Mouse (Mus musculus) brain, adult 2 months (tissue): ENCODE data around the gene Lin52.

Experiments
- DNase-seq: peaks from one replicate; pipeline ENCODE4 v3.0.0; 2011; ENCODE audit warnings: low read depth, low spot score

Lin52 gene

GRCm38 (mm10) chr12:84450718-84451646 is at the start of gene Lin52, which contains the start of gene Aldh6a1:
TSS of gene Lin52 (plus strand) at chr12:84451422.
TSS of gene Aldh6a1 (minus strand) at chr12:84451004.
- DNase-seq, result peak; percentile 100

DNA sequence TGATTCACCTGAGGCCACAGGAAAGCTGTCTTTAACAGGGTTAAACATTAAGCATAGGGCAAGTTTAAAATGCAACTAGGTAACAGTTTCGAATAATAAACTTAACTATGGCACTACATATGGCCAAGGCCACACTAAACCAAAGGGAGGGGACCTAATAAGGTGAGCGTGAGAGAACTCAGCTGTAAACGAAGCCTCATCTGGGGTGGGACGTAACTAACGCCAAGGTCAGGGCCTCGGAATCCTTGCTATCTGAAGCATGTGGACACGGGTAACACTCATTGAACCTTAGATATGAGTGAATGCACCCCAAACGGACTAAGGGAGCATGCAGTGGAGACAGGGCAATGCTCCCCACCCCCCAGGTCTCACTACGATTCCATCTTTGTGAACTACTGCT is 48.3 kb upstream of the Lin52 start:
- no peak for DNase-seq

GRCm38 (mm10) chr12:84404541-84404940 is 46.7 kb upstream of the Lin52 start:
- peak; percentile 76 for DNase-seq

- no peak for DNase-seq
These were observed 44.0 kb upstream of the Lin52 start for GRCm38 (mm10) chr12:84407259-84407658.

DNA sequence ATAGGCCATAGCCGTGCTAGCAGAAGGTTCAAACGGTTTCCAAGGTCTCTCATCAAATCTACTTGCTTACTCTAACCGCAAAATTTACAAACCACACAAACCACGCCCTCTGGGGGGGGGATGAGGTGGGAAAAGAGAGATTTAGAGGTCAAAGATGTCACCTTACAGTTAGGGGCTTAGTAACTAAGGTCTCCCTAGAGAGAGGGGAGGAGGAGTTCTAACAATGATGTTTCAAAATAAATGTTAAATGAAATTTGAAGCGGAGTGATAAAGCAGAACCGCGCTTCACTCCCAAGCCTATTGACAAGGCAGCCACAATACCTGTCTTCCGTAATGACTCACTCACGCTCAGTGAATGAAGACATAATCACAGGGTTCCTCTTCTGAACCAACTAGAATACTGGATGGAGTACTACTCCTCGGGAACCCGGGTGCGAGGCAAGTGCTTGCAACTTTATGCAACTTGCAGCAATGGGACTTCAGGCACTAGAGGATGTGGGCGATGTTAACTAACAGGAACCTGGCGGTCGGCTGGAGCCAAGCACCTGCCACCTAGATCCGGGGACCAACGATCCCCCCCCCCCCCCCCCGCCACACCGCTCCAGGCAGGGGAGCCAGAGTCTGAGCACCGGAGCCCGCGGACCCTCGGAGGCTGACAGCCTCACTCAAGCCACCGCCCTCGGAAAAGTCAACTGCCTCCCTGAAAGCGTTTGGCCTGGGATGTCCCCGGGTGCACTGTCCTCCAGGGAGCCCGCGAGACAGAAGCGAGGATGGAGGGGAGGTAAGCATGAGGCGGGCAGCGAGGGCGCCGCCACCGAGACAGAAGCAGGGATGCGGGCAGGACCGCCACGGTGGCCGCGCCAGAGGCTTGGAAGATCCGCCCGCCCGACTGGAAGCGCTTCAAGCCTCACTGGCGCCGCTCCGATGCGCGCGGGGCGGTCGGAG is 43.1 kb upstream of the Lin52 start:
- DNase-seq, result peak; percentile 69

GRCm38 (mm10) chr12:84408819-84409507 is 42.3 kb upstream of the Lin52 start, which contains the start of the genes Entpd5 and Bbof1:
TSS of gene Entpd5 (minus strand) at chr12:84409029.
TSS of gene Bbof1 (plus strand) at chr12:84409071.
- DNase-seq, result peak; percentile 95

- DNase-seq, result peak; percentile 95
These were observed 34.2 kb upstream of the Lin52 start, which contains the start of gene Rnf113a2 for GRCm38 (mm10) chr12:84416834-84417604. TSS of gene Rnf113a2 (plus strand) at chr12:84417196.

DNA sequence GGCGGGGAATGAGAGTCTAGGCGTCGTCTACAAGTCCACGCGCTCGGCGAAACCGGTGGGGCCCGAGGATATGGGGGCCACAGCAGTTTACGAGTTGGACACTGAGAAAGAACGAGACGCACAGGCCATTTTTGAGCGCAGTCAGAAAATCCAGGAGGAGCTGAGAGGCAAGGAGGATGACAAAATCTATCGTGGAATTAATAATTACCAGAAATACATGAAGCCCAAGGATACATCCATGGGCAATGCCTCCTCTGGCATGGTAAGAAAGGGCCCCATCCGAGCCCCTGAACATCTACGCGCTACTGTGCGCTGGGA is 33.7 kb upstream of the Lin52 start:
- DNase-seq, result no peak

DNA sequence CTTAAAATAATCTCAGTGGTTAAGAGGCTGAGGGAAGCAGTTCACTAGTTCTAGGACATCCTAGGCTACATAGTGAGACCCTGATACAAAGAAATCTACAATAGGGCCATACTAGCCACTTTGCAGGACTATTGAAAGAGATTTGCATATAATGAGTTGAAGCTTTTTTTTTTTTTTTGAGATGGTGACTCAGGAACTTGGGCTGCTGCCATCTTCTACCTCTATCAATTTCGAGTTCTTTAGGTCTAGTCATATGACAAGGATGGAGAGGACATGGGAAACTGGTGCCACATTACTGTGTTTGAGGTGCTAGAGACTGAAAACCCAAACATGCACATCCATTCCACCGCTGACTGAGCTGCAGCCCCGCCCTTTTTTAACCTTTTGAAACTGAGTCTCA is 27.2 kb upstream of the Lin52 start:
- DNase-seq, result no peak

- DNase-seq, result no peak
These were observed 21.4 kb upstream of the Lin52 start for GRCm38 (mm10) chr12:84429825-84430224.

GRCm38 (mm10) chr12:84438697-84439096 is 12.5 kb upstream of the Lin52 start:
- DNase-seq, result no peak

GRCm38 (mm10) chr12:84442526-84442925 is 8.7 kb upstream of the Lin52 start:
- DNase-seq, result no peak

- DNase-seq, result no peak
These were observed 3.8 kb upstream of the Lin52 start for GRCm38 (mm10) chr12:84447386-84447785.

DNA sequence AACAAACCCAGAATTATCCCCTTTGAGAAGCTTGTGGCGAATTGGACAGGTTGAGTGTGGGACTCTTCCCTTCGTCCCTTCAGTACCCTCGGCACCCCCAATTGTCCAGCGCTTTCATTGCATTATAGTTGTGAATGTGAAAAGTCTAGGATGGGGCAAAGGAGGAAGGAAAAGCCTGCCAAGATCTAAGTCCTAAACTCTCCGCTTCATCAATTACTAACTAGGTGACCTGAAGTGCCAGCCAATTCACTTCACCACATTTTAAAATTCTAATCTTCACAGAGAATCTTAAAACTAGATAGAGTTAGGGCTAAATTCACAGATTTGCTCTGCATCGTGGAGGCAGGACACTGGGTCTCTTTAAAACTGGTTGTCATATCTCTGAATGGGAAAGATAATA is 3.0 kb upstream of the Lin52 start:
- no peak for DNase-seq

- DNase-seq, result no peak
These were observed 1.3 kb upstream of the Lin52 start for GRCm38 (mm10) chr12:84449887-84450286.

DNA sequence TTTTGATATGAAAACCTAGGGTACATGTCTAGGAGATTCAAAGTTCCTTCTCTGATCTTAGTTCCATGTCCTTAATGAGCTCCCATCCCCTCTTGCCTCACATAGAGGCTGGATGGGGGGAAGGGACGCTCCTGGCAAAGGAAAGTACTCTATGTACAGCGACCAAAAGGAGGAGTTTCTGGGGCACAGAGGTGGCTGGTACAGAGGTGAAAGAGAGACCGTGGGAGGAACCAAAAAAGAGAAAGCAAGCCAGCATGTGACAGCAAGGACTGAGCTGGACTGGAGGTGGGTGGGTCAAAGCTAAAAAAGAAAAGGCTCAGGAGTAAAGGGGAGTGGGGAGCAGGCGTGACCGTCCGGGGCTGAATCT is 888 bp upstream of the Lin52 start:
- peak; percentile 52 for DNase-seq

- peak; percentile 31 for DNase-seq
These were observed 579 bp downstream of the Lin52 start for GRCm38 (mm10) chr12:84451801-84452200.

GRCm38 (mm10) chr12:84456911-84457310 is 5.7 kb downstream of the Lin52 start:
- DNase-seq, result peak; percentile 7

- DNase-seq, result no peak
These were observed 8.6 kb downstream of the Lin52 start for GRCm38 (mm10) chr12:84459845-84460244.

DNA sequence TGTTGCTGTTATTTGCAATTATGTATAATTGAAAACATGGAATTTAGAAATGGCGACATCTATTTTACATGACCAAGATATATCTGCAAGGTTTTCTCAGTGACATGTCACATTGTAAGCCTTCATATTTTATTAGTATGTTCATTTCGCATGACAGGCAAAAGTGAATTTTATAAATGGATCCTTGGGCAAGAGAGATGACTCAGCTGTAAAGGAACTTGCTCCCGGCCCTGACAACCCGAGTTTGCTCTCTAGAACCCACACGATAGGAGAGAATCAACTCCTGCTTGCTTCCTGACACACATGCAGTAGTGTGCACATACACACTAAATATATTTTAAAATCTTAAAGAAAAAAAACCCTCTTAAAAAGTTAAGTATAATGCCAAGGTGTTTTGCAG is 10.2 kb downstream of the Lin52 start:
- no peak for DNase-seq

- peak; percentile 36 for DNase-seq
These were observed 11.6 kb downstream of the Lin52 start for GRCm38 (mm10) chr12:84462856-84463255.
